Mouse (Mus musculus) layer of hippocampus, postnatal 36 days (tissue): ENCODE measurements around the gene Depp1. TPM values are rescaled to one million over a fixed set of nuclear protein-coding genes. Genes with fewer than 3 reads are reported as not detected.
"Not testable (repeated sequence)": the region's sequence is repeated elsewhere in the genome, so short reads cannot be mapped to it uniquely, and the experiment has no call there.

Experiments
- DNase-seq, 2 experiments: peaks; one replicate each; pipeline ENCODE4 v3.0.0; 2022
- total RNA-seq, 2 experiments: library from RNA; stranded (reverse); gene quantifications; 2 replicates each; pipeline ENCODE4 v1.2.3; 2021

Depp1 gene
- total RNA-seq = 1 to 10 TPM; 2.4 to 2.5 TPM

DNA sequence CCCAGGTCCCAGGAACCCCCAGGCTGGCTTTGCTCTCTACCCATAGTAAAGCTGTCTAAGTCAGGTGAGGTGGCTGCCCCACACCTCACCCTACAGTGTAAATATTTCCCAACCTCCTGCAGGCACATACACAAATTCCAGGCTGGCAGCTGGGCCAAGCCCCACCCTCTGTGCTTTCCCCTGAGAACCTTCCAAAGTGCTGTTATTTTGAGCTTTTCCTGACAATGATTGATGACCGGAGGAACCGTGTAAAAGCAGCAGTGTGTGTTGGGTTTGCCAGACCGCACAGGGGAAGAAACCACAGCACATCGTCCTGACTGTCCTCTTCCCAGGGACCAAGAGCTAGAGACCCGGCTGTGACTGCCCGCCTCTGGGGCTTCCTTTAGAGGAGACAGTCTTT lies at the start of gene Depp1:
Depp1 (plus strand) TSS at position 204 of the 400 bp plus-strand sequence.
- no peak for DNase-seq

DNA sequence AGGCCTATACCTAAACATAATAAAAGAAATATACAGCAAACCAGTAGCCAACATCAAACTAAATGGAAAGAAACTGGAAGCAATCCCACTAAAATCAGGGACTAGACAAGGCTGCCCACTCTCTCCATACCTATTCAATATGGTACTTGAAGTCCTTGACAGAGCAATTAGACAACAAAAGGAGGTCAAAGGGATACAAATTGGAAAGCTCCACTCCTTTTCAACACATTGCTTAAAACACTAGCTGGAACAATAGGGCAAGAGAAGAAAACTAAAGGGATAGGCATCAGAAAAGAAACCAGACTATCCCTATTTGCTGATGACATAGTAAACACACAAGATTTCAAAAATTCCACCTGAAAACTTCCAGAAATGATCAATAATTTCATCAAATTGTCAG lies 49.4 kb upstream of the Depp1 start:
- DNase-seq = not testable (repeated sequence)

DNA sequence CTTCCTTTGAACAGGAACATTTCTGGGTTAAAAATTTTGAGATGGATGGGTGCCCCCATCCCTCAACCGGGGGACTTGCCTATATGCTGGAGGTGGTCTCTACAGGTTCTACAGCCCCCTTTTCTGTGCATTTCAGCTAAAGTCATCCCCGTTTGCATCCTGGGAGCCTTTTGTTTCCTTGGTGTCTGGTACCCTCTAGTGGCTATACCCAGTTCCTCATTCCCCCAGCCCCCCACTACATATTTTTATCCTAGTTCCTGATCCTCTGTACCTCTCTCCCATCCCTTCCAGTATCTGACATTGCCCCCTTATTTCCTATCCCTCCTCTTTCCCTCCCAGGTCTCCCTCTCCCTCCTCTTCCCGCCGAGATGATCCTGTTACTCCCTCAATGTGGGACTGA lies 43.2 kb upstream of the Depp1 start:
- no peak for DNase-seq

DNA sequence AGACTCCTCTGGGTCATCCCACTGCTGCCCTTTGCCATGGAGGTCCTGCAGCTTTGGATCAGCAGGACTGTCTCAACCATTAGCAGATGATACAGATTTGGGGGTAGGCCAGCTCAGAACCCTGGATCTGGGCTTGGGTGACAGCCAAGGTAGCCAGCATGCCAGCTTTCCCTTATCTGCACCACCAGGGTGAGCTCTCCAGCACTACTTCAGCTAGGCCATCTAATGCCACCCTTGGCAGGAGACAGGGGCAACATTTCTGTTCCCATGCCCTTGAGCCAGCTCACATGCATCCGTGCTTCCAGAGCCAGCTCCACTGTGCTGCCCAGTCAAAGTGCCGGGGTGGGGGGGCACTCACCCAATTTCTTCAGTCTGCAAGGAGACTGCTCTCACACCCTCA lies 34.7 kb upstream of the Depp1 start:
- no peak for DNase-seq

DNA sequence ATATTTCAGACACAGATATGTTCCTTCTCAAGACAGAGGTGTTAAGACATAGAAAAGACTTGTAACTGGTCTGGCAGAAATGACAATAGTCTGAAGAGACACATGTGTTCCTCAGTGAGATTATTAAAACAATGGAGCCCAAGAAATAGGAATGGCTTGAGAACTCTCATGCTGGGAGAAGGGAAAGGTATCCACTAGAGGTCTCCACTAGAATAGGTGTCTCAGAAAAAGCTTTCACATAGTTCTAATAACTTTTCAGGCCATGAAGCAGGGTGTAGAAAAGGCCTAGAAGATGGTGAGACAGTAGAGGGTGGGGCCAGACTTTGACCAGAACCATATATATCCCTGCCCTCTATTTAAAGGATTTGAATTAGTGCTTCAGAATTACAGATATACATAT lies 32.3 kb upstream of the Depp1 start:
- DNase-seq = no peak

DNA sequence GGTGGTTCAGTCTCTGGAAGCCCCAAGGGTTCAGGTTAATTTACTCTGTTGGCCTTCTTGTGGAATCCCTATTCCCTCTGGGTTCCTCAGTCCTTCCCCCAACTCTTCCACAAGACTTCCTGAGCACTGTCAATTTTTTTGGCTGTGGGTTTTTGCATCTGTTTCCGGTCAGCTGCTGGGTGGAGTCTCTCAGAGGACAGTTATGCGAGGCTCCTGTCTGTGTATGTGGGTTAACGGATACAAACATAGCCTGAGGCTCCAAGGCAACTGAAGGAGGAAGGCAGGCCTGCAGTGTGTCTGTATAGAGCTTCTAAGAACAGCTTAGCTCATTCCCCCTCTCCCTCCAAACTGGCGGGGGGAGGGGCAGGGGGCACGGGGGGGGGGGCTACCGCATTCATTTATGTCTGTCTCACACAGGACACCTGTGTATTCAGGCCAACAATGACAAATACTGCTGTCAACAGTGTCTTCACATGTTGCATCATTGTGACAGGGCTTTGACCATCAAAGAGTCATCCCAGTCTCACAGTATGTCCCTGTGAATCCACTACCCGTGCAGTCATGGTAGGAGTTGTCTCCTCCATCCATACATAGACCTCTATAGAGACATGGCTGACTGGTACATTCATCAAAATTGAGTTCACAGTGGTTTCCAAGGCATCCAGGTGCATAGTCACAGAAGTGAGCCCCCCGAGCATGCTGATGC lies 28.9 kb upstream of the Depp1 start:
- no peak for DNase-seq

DNA sequence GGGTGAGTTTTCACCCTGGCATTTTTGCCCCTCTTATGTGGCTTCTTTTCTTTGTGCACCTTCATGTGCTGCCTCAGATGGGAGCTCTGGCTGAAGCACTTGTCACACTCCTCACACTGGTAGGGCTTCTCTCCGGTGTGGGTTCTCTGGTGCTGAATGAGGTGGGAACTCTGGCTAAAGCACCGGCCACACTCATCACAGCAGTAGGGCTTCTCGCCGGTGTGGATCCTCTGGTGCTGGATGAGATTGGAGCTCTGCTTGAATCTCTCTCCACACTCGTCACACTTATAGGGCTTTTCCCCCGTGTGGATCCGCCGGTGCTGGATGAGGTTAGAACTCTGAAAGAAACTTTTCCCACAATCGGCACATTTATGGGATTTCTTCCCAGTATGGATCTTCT lies 24.0 kb upstream of the Depp1 start:
- not testable (repeated sequence) for DNase-seq

DNA sequence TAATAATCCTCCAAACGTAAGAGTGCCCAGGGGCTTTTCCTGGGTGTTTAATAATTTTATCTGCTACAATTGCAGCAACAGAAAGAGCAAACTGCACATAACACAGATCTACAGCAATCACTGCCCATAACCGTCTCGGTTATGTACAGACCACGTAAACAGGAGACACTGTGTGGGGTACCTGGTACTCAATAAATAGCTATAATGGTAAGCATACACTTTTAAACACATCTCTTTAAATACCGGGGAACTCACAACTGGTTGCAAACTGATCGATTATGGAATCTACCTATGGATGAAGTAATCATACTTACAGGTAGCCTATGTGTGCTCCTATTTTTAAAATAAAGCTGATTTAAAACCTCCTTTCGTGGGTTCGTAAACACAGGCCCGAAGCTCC lies 22.3 kb upstream of the Depp1 start:
- DNase-seq = no peak

DNA sequence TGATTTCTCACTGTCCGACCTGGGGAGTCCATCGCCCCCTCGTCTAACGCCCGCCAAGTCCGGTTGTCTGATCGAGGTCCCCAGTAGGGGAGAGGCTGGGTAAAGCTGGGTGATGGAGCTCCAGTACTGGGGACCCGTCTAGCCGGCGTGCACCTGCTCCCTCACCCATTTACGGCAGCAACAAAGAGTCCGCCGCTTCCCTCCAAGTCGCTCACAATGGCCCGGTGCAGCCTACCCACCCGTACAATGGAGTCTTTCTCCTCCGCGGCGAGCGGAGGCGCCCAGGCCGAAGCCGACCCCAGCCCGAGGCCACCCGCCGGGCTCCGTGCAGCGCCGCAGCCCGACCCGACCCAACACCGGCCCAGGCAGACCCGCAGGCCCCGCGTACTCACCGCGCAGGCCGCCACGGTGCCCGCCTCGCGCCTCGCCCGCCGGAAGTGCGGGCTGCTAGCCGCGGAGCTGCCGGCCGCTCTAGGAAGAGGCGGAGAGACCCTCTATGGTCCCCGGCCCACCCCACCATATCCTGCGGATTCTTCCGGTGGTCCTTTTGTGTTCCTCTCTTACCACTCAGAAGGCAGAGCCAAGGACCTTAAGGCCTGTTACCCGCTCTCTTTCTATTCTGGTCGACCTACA lies 21.8 kb upstream of the Depp1 start, which contains the start of gene Zfp422:
Zfp422 (minus strand) TSS at position 461 of the 633 bp plus-strand sequence.
- peak; percentile 66 to 68 for DNase-seq

DNA sequence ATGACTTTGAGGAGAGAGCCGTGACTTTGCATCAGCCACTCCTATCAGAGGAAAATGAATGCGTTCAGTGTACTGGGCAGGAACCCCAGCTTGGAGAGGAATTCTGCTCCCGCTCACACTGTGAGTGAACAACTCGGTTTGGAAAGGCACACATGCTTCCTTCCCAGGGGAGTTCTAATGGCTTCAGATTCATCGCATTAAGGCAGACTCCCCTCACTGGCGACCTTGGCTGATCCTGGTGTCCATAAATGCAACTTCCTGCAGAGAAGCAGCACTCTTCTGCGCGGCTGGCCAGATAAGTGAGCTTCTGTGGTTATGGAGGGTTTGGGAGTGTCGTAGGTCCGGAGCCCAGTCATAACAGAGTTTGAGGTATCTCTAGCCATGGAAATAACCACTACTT lies 20.6 kb upstream of the Depp1 start:
- no peak for DNase-seq

DNA sequence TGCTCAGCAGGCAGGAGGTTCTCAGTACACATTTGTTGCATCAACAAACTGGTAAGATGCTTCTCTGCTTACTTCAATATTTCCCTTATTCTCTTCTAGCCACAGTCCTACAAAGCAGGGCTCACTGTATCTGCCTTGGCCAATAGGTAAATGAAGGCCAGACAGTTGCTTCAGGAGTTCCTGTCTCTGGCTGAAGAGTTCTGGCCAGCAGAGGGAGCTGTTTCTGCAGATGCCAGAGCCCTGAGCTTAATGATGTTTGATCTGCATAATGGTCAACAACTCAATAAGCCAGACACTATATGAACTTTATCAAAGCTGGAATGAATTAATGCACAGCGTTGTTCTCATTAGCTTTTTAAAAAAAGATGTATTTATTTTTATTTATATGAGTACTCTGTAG lies 18.3 kb upstream of the Depp1 start:
- DNase-seq = peak; percentile 29 to 62

DNA sequence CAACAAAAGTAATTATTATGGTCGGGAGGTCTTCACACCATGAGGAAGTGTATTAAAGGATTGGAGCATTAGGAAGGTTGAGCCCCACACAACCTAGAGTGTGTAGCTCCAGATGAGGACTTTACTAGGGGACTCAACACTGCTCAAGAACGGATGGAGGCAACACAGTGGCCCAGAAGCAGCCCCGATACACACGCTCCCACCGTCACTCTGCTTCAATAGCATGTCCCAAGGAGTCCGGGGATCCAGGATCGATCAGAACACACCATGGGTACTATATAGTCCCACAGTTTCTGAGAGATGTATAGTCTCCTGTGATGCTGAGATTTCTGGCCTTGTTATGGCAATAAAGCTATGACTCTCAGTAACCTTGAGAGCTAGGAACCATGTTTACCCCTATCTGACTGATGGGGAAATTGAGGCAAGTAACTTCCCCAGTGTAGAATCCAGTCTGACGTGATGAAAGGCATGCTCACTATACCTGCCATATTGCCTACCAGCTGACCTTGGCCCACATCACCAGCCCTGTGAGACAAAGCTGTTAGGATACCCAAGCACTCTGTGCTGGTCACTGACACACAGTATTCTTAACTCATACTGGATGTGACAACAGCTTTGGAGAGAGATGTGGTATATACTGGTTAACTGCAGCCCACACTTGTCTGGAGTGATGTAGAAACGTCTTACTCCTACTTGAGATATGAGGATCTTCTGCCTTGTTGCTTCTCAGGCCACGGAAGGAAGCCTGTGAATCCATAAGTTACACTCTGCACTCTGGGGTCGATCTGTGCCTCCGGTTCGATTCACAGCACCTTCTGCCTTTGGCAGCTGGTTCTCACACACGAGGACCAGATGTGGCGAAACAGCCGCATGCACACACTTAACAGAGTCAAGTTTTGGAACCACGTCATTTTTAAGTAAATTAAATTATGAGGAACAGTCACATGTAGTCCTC lies 16.4 kb upstream of the Depp1 start:
- no peak for DNase-seq

DNA sequence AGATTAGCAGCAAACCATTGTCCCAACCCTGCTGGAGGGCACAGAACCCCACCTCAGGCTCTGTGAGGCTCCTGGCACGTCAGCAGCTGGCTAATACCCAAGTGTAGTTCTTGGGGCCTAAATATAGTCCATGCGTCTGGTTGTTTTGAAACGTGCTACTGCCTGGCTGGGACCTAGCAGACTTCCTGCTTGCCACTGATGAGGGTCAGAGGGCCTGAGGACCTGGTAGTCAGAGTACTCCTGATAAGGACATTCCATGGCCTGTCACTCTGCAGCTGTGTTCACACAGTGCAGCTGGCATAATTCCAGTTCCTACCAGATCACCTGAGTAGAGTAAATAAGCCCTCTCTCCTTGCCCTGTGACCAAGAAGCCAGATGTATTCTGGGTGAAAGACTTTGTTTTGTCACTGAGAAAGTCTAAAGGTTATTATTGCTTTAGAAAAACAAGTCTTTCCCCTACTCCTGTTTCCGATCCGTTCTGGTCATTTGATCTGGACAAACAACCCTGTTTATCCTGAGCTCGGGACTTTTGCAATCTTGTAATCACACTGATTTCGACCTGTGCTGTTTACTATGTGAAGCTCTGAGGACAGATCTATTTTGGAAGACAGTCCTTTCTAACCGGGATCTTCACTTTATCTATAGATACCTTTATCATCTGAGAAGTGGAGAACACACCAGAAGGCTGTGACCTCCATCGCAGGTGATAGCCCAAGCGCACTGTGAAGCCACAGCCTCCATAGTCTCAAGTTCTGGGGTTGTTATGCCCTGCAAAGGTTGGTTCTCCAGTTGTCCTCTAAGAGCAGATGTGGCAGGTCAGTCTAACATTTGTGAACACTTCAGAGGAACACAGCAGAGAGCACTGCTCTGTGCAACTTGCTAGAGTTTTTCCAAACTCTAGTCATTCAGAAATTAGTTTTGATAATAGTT lies 14.9 kb upstream of the Depp1 start:
- no peak for DNase-seq

DNA sequence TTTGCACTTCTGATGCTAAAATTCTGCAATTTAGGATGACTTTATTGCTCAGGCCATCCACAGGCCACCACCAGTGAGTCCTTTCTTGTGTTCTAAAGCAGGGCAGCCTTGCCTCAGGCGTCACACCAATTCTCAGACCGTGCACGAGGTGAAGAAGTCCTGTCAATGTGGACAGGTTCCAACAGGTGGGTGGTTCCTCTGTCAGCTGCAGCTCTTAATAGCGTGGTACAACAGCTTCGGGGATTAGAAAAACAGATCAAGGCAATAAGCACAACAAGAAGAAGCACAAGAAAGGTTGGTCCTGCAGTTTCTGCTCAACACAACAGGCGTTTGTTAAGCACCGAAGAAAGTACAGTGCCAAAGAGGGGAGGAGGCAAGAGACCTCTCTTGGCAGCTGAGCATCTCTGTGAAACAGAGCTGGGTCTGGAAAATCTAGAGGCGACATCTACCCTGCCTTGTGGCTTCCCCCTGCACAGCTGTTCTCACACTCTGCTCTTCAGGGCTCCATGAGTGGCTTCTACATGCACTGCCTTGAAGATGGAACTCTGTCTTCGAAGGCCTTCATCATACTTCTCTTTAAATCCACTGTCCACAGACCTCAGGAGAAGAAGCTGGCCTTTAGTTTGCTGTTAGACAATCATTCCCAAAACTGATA lies 13.7 kb upstream of the Depp1 start:
- no peak for DNase-seq

DNA sequence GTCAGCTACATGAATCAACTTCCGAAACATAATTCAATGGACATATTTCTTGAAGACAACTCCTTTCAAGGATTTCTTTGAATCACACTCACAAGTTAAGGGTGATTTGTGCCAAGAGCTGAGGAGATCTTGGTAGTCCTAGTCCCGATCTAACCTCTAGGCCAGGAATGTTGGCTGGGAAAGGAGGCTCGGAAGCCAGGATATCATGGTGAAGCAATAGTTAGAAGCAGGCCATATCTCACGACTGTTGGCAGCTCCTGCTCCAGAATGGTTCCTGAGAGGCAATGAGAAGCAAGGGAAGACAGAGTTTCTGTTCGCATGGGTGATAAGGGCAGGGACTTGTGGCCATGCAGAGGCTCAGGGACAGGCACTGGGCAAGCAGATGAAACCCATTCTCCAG lies 12.9 kb upstream of the Depp1 start:
- DNase-seq = no peak

DNA sequence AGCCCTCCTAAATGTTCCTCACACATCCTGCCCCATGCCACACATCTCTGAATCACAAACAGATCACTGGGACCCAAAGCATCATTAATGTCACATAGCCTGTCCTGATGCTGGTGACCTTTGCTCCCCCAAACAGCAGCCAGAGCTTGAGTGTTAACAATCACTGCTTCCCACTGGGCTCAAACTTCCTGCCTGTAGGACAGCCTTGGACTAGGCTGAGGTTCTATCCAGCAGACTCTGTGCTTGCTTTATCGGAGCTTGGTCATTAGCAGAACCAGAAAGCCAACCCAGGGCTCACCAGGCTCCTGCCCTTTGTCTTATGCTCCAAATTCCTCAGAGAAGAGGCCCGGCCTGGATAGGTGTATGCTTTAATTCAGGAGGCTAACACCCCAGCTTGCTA lies 11.5 kb upstream of the Depp1 start:
- DNase-seq = no peak

DNA sequence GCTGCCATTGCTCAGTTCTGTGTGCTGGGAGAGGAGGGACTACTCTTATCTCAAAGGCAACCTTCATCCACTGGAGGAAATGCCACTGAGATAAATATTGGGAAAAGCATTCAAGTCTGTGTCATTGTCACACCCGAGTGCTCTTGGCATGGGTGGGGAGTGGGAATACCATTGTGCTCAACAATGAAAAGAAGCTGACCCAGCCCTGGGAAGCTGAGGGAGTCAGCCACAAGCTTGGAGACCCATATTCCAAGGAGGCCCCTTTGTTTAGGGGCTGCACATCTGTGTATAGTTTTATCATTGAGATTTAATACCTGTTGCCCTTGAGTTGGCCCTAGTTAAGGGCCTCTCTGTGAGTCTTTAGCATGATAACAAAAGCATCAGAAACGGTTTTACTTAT lies 10.7 kb upstream of the Depp1 start:
- no peak for DNase-seq

DNA sequence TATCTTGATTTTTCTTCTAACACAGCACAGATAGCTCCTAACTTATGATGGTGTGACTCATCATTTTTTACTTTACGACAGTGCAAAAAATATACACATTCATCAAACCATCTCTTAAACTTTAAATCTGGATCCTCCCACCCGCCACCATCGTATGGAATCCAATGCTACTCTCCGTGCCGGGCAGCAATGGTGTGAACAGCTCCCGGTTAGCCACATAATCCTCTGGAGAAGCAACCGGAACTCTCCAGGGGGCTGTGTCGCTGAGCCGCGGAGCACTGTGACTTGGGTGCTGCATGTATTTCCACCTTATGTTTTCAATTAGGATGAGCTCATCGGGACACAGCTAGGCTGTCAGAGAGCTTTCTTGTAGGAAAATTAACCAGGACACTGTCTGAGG lies 7.5 kb upstream of the Depp1 start:
- no peak for DNase-seq

DNA sequence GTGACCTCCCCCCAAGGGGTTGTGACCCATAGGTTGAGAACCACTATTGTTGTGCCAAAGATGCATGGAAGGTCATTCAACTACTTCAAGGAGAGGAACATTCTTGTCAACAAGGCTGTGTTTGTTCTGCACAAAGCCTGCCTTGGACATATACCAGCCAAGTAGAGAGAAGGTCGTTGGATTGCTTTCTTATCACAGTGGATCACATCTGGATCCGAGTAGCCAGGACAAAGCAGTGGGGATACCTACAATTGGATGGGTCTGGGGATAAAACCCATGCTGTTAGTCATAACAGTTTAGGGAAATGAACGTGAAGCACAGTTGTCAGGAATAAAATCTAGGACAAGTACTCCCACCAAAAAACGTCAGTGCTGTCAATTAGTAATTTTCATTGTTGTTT lies 6.5 kb upstream of the Depp1 start:
- no peak for DNase-seq

DNA sequence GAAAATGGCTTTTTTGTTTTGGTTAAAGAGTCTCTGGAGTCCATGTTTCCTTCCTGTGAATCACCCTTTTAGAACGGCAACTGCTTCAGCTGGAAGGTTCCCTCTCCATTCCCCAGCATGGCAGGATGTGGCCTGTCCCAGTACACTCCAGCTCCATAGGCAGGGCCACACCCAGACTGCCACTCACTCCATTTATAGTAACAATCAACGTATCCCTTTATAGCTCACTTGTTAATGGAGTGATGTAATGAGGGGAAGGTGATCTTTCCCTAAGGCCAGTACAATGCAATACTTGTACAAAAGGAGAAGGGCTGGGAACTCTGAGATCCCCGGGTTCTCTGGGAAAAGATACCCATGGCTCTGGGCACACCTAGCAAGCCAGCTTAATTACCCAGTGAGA lies 6.1 kb upstream of the Depp1 start:
- no peak for DNase-seq

DNA sequence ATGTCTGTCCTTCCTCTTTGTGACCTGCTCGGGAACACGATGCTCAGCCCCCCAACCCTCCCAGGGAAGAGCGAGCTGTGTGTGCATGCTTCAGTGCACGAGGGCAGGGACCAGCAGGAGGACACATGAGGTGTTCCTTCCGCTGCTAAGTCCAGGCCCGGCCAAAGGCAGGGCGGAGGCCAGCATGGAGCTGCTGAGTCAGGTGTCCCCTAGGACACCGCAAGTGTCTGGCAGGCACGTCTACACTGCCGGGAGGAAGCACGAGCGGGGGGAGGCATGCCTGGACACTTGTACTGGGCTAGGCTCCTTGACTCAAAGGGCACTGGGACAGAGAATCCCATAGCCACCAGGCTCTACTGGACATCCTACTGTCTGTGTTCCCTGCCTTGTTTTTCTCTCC lies 2.6 kb upstream of the Depp1 start:
- no peak for DNase-seq

DNA sequence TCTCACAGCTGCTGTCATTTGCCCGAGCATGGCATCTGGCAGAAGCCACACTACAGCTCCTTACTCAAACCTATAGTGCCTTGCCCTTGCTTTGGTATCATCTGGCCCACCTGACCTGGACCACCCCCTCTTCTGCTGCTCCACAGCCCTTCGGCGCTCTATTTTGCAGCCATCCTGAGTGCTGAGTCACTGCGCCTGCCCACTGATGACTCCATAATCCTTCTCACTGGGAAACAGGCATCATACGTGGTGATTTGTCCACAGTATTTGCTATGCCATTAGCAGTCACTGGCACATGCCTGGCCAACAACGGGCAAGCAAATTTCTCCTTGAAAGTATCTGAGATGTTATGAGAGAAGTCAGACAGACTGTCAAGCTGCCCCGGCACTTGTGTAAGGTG lies 598 bp upstream of the Depp1 start:
- DNase-seq = no peak
